Mouse (Mus musculus): ENCODE measurements around the gene Adamts20. TPM values are rescaled to one million over a fixed set of nuclear protein-coding genes. Genes with fewer than 3 reads are reported as not detected.

Gene Adamts20
- polyA plus RNA-seq, 1 experiment from 2014 or later: 2.0 TPM

- Histone ChIP-seq H3K4me1 (ENCODE audit: control insufficient read depth, insufficient read depth, low read length) (no peaks in the 10 kb centered on the region), H3K27ac (ENCODE audit: low read length) (no peak overlapping the region), H3K9me3 (replicated peaks; ENCODE audit: control insufficient read depth, low read length, poor library complexity, severe bottlenecking) (no peaks in the 10 kb centered on the region), H3K4me3 (ENCODE audit: low read depth, low read length) (no peak overlapping the region), H3K27me3 (ENCODE audit: control insufficient read depth, insufficient read depth, low read depth, low read length) (no peaks in the 10 kb centered on the region), H3K4me2 (ENCODE audit: low read length) (no peak overlapping the region), H3K36me3 (ENCODE audit: control insufficient read depth, insufficient read depth, low read length) (no peaks in the 10 kb centered on the region), H3K9ac (ENCODE audit: low read depth, low read length) (no peak overlapping the region)
- WGBS: 91% methylated on average over 4 of the region's 4 CpGs
- no peak for ATAC-seq
These were observed 36.5 kb downstream of the Adamts20 start for GRCm38 (mm10) chr15:94428726-94429125.

GRCm38 (mm10) chr15:94427482-94428214 lies 37.6 kb downstream of the Adamts20 start:
- WGBS: 92% methylated on average over 9 of the region's 9 CpGs
- H3K4me1 ChIP-seq (ENCODE audit: control insufficient read depth, insufficient read depth, low read length): no peaks in the 10 kb centered on the region
- H3K9me3 ChIP-seq (replicated peaks; ENCODE audit: control insufficient read depth, low read length, poor library complexity, severe bottlenecking): no peaks in the 10 kb centered on the region
- H3K36me3 ChIP-seq (ENCODE audit: control insufficient read depth, insufficient read depth, low read length): no peaks in the 10 kb centered on the region
- no peak overlapping the region for H3K9ac ChIP-seq (ENCODE audit: low read depth, low read length)
- ATAC-seq: no peak
- H3K27me3 ChIP-seq (ENCODE audit: control insufficient read depth, insufficient read depth, low read depth, low read length): no peaks in the 10 kb centered on the region
- H3K4me3 ChIP-seq (ENCODE audit: low read depth, low read length): no peak overlapping the region
- H3K4me2 ChIP-seq (ENCODE audit: low read length): no peak overlapping the region
- H3K27ac ChIP-seq (ENCODE audit: low read length): no peak overlapping the region

GRCm38 (mm10) chr15:94420526-94420925 lies 44.7 kb downstream of the Adamts20 start:
- Histone ChIP-seq H3K27me3 (ENCODE audit: control insufficient read depth, insufficient read depth, low read depth, low read length) (no peaks in the 10 kb centered on the region), H3K4me1 (ENCODE audit: control insufficient read depth, insufficient read depth, low read length) (peaks cover 3% of the 10 kb centered on the region; the same call in 1 of the 2 replicates), H3K36me3 (ENCODE audit: control insufficient read depth, insufficient read depth, low read length) (no peaks in the 10 kb centered on the region), H3K27ac (ENCODE audit: low read length) (no peak overlapping the region), H3K9ac (ENCODE audit: low read depth, low read length) (no peak overlapping the region), H3K4me3 (ENCODE audit: low read depth, low read length) (no peak overlapping the region), H3K9me3 (replicated peaks; ENCODE audit: control insufficient read depth, low read length, poor library complexity, severe bottlenecking) (no peaks in the 10 kb centered on the region), H3K4me2 (ENCODE audit: low read length) (no peak overlapping the region)
- 50% methylated on average over 6 of the region's 6 CpGs for WGBS
- ATAC-seq: no peak

- Histone ChIP-seq H3K9me3 (replicated peaks; ENCODE audit: control insufficient read depth, low read length, poor library complexity, severe bottlenecking) (no peaks in the 10 kb centered on the region), H3K9ac (ENCODE audit: low read depth, low read length) (no peak overlapping the region), H3K4me3 (ENCODE audit: low read depth, low read length) (no peak overlapping the region), H3K27ac (ENCODE audit: low read length) (no peak overlapping the region), H3K4me2 (ENCODE audit: low read length) (no peak overlapping the region), H3K4me1 (ENCODE audit: control insufficient read depth, insufficient read depth, low read length) (peaks cover 3% of the 10 kb centered on the region; the same call in 1 of the 2 replicates), H3K36me3 (ENCODE audit: control insufficient read depth, insufficient read depth, low read length) (no peaks in the 10 kb centered on the region), H3K27me3 (ENCODE audit: control insufficient read depth, insufficient read depth, low read depth, low read length) (no peaks in the 10 kb centered on the region)
- no peak for ATAC-seq
- 92% methylated on average over 9 of the region's 9 CpGs for WGBS
These were observed 46.1 kb downstream of the Adamts20 start for GRCm38 (mm10) chr15:94419167-94419566.

GRCm38 (mm10) chr15:94418427-94418826 lies 46.8 kb downstream of the Adamts20 start:
- no peak overlapping the region for H3K27ac ChIP-seq (ENCODE audit: low read length)
- H3K4me2 ChIP-seq (ENCODE audit: low read length): no peak overlapping the region
- WGBS: 77% methylated on average over 5 of the region's 5 CpGs
- no peak for ATAC-seq
- no peaks in the 10 kb centered on the region for H3K27me3 ChIP-seq (ENCODE audit: control insufficient read depth, insufficient read depth, low read depth, low read length)
- H3K9ac ChIP-seq (ENCODE audit: low read depth, low read length): no peak overlapping the region
- peaks cover 3% of the 10 kb centered on the region; the same call in 1 of the 2 replicates for H3K4me1 ChIP-seq (ENCODE audit: control insufficient read depth, insufficient read depth, low read length)
- no peaks in the 10 kb centered on the region for H3K36me3 ChIP-seq (ENCODE audit: control insufficient read depth, insufficient read depth, low read length)
- H3K9me3 ChIP-seq (replicated peaks; ENCODE audit: control insufficient read depth, low read length, poor library complexity, severe bottlenecking): no peaks in the 10 kb centered on the region
- H3K4me3 ChIP-seq (ENCODE audit: low read depth, low read length): no peak overlapping the region

GRCm38 (mm10) chr15:94417216-94418155 lies 47.7 kb downstream of the Adamts20 start:
- 75% methylated on average over 18 of the region's 18 CpGs for WGBS
- no peaks in the 10 kb centered on the region for H3K36me3 ChIP-seq (ENCODE audit: control insufficient read depth, insufficient read depth, low read length)
- no peaks in the 10 kb centered on the region for H3K9me3 ChIP-seq (replicated peaks; ENCODE audit: control insufficient read depth, low read length, poor library complexity, severe bottlenecking)
- peaks cover 3% of the 10 kb centered on the region; the same call in 1 of the 2 replicates for H3K4me1 ChIP-seq (ENCODE audit: control insufficient read depth, insufficient read depth, low read length)
- H3K9ac ChIP-seq (ENCODE audit: low read depth, low read length): no peak overlapping the region
- H3K4me2 ChIP-seq (ENCODE audit: low read length): no peak overlapping the region
- no peak overlapping the region for H3K27ac ChIP-seq (ENCODE audit: low read length)
- ATAC-seq: no peak
- H3K4me3 ChIP-seq (ENCODE audit: low read depth, low read length): no peak overlapping the region
- no peaks in the 10 kb centered on the region for H3K27me3 ChIP-seq (ENCODE audit: control insufficient read depth, insufficient read depth, low read depth, low read length)

- H3K36me3 ChIP-seq (ENCODE audit: control insufficient read depth, insufficient read depth, low read length): no peaks in the 10 kb centered on the region
- 48% methylated on average over 7 of the region's 7 CpGs for WGBS
- H3K9me3 ChIP-seq (replicated peaks; ENCODE audit: control insufficient read depth, low read length, poor library complexity, severe bottlenecking): no peaks in the 10 kb centered on the region
- peak; percentile 76 for ATAC-seq
- H3K27ac ChIP-seq (ENCODE audit: low read length): no peak overlapping the region
- 0 out of 2 replicates have a peak overlapping the region, but pooled peaks have one; percentile 20 for H3K4me2 ChIP-seq (ENCODE audit: low read length)
- H3K27me3 ChIP-seq (ENCODE audit: control insufficient read depth, insufficient read depth, low read depth, low read length): peaks cover 7% of the 10 kb centered on the region
- H3K4me1 ChIP-seq (ENCODE audit: control insufficient read depth, insufficient read depth, low read length): peaks cover 5% of the 10 kb centered on the region
- no peak overlapping the region for H3K4me3 ChIP-seq (ENCODE audit: low read depth, low read length)
- no peak overlapping the region for H3K9ac ChIP-seq (ENCODE audit: low read depth, low read length)
These were observed 55.4 kb downstream of the Adamts20 start for GRCm38 (mm10) chr15:94409832-94410231.

GRCm38 (mm10) chr15:94406364-94406763 lies 58.9 kb downstream of the Adamts20 start:
- peaks cover 7% of the 10 kb centered on the region for H3K27me3 ChIP-seq (ENCODE audit: control insufficient read depth, insufficient read depth, low read depth, low read length)
- H3K9ac ChIP-seq (ENCODE audit: low read depth, low read length): no peak overlapping the region
- WGBS: 30% methylated on average over 2 of the region's 2 CpGs
- H3K9me3 ChIP-seq (replicated peaks; ENCODE audit: control insufficient read depth, low read length, poor library complexity, severe bottlenecking): no peaks in the 10 kb centered on the region
- H3K27ac ChIP-seq (ENCODE audit: low read length): no peak overlapping the region
- H3K36me3 ChIP-seq (ENCODE audit: control insufficient read depth, insufficient read depth, low read length): no peaks in the 10 kb centered on the region
- H3K4me1 ChIP-seq (ENCODE audit: control insufficient read depth, insufficient read depth, low read length): peaks cover 12% of the 10 kb centered on the region
- no peak overlapping the region for H3K4me2 ChIP-seq (ENCODE audit: low read length)
- H3K4me3 ChIP-seq (ENCODE audit: low read depth, low read length): no peak overlapping the region
- ATAC-seq: no peak
